Mouse (Mus musculus) lung, postnatal 0 days (tissue): ENCODE data around the gene Tfip11.

Source experiments
- CTCF ChIP-seq: IDR thresholded peaks from 2 replicates; pipeline ENCODE4 v1.5.1; 2016; ENCODE audit warnings: antibody characterized with exemption, mild to moderate bottlenecking
- EP300 ChIP-seq: IDR thresholded peaks from 2 replicates; pipeline ENCODE4 v1.6.1; 2016; ENCODE audit warnings: antibody characterized with exemption, mild to moderate bottlenecking, control low read depth

- TF ChIP-seq EP300 (no peak), CTCF (no peak)
Observed at GRCm38 (mm10) chr5:112320379-112320778, 5.8 kb upstream of the Tfip11 start.
